Mouse (Mus musculus): ENCODE data around the gene Zfp574.

The Zfp574 gene

DNA sequence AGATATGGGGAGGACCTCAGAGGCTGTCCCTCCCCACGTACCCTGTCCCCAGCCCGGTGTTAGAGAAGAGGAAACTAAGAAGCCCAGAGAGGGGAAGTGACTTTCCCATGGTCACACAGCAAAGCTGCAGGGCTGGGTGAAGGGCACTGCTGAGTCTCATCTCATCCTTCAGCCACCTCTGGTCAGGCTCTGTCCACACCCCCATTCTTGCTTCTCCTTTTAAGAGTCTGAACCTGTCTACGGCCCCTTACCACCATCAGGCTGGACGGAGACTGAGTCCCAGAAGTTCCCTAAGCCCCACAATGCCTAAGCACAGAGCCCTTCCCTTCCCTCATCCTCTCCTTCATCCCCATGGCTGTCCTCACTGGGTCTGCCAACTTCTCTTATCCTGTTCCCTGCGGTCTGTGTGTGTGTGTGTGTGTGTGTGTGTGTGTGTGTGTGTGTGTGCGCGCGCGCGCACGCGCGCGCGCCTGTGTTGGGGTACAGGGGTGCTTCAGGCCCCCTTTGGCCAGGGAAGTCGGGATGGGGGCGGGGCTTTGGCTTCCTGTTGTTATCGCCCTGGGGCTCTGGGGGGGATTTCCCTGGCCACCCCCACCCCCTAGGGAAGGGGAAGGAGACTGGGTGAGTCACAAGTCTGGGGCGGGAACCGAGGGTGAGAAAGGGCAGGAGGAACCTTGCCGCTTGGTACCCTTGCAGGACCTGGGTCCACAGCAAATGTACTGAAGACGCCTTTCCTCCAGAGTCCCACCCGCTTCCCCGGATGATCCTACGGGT is 47.9 kb downstream of the Zfp574 start:
- DNase-seq, result peak; percentile 98

DNA sequence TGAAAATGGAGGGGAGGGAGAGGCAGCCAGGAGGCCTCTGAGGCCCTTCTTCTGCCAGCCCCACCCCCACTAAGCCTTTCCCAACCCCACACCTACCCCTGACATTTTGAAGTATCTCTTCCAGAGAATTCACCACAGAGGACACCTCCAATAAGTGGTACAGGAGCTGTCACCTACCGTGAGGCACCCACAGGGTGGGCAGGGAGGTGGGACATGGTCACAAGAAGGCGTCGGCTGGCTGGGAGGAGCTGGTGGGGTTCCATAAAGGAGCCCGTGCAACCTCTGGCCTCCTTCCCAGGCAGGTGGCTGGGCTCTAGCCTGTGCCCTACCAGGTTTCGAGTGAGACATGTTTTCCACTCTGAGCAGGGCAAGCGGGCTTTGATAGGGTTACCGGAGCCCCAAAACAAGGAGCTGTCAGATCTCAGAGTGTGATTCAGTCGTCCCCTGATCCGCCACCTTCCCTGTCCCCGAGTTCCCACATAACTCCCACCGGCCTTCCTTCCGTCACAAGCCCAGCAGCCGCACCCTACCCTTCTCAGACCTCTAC is 48.9 kb downstream of the Zfp574 start:
- no peak for DNase-seq

DNA sequence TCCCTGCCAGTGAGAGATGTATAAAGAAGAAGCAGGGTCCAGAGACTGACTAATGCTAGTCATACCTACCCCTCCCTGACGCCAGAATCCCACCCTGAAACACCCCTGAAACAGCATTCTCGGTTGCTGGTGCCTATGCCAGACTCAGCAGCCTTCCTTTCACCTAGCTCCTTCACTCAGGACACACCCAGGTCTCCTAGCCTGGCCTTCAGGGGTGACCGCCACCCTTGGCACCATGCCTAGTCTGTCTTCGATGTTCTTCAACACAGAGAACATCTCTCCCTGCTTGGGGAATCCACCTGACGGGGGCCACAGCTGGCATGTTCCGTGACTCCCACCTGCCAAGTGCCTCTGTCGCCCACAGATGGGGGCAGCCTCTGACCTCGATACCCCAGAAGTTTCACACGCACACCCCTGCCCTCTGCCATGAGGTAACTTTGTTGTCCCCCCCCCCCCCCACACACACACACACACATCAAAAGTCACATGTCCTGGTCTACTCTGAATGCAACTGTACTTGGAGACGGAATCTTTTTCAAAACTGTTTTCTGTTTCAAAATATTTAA is 53.4 kb downstream of the Zfp574 start:
- DNase-seq, result no peak

DNA sequence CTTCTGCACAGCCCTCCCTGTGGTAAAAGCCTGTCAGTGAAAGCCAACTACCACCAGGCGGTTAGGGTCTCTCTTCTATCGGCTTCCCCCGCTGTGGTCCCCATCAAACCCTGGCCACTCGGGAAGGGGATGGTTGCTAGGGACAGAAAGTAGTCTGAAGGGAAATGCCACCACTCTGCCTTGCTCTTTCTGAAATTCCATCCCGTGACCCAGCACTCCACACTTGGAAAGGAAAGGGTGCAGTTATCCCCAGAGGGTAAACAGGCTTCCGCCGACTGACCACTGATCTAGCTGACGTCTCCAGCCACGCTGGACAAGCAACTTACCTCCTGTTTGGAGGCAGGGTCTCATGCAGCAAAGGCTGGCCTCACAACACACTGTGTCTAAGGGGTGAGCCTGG is 55.6 kb downstream of the Zfp574 start:
- no peak for DNase-seq

DNA sequence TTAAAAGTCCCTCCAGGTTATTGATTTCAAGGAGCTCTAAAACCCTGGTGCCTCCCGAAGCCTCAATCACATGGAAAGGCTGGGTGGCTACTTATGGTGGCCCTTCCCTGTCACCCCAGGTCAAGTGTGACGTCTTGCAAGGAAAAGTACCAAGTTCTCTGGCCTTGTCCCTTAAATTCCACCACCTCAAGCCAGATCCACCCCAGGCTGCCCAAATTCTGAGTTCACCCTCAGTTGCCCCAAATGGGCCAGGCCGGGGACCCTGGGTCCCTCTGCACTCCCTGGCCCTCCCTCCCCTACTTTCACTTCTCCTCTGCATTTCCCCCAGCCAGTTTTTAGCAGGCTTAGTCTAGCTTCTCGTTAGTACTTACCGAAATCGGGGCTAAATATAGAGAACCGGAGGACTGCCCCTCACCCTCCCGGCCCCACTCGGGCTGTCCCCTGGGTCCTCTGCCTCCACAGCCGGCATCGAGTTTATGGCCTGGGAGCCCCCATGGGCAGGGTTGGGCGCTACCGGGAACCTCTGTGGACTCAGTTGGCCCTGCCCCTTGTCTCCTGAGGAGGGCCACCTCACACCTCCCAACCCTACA is 57.1 kb downstream of the Zfp574 start:
- DNase-seq, result peak; percentile 96

DNA sequence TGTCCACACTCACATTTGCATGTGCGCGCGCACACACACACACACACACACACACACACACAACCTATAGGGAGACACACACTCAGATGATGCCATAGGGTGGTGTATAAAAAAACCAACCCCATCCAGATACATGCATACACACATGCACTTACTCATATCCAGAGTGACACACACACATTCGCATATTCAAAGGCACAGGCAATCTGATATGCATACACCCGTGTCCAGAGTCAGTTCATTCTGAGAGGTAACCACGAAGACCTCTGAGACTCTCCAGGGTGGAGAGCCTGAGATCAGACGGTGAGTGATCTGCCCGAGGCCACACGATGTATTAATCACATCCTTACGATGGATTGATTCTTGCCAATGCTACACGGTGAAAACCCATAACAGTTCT is 58.2 kb downstream of the Zfp574 start:
- DNase-seq, result no peak

DNA sequence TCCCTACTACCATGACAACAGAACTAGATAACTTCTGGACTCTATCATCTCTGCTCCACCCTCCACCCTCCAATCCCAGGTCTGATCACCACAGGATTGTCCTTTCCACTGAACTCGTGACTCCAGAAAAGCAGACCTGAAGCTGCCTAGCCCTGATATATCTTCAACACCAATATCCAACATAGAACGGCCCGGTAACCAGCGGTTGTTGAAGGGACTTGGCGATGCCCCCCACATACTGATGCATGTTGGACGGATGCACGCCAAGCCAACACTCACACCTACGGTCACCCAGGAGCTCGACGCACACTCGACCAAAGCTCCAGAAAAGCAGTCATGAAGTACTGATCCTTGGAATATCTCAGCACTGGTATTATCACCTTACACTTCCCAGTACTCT is 58.9 kb downstream of the Zfp574 start:
- DNase-seq, result no peak

DNA sequence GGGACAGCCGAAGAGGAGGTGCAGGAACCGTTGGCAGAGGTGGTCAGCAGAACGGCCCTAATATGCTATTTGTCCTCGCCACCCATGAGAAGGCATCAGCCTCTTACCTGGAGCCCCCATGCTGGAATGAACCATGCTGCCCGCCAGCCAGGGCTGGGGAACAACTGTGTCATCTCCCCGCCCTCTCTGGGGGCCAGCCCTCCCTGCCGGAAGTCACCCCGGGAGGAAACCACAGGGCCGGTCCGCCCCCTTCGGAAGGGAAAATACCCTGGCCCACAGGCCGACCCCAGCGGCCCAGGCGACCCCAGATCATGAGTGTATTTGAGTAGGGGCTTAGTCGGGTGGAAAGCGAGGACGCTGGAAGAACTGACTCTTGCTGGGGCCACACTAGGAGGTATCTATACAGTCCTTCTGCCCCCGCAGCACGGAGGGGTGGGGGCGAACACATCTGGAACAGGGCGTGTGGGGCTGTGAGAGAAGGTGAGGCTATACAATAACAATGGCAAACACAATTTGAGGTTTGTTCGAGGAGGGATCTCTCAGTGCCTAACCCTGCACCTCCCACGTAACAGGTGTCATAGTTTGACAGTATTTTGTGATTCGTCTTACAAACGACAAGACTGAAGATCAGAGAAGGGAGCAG is 60.1 kb downstream of the Zfp574 start:
- DNase-seq, result peak; percentile 96

Data from heart, adult 11 months (tissue).